Comparison of ENCODE assay signal across 14 mouse cellular contexts in the genomic region with DNA sequence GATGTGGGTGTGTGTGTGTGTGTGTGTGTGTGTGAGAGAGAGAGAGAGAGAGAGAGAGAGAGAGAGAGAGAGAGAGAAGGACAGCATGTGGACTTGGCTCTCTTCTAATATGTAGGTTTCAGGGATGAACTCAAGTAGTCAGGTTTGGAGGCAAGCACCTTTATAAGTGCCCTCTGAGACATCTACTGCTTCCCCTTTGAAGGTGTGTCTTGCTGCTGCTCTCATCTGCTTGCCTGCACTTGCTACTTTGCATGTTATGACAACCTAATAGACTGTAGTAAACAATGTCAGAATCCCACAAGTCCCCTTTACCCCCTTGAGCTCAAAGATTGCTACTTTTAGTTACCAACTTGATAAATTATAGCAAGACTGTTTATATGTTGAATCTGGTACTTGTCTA. TPM values are rescaled to one million over a fixed set of nuclear protein-coding genes. Genes with fewer than 3 reads are reported as not detected.
A peak's percentile ranks its signal among the peaks of the same experiment; 100 is the strongest.
DNase-seq lines count a peak whose midpoint lies in the region; ATAC-seq and TF ChIP-seq lines count a peak whose summit lies in the region.
"Had no signal": no experiment of that assay in that cellular context is flagged by ENCODE, and none has a peak within 500 bp of the region (broad histone marks: within the 10 kb centered on the region; RNA-seq: fewer than 3 reads in every experiment).

No protein-coding gene starts in this region.

- H3K36me3 ChIP-seq in heart, postnatal 0 days (replicated peaks; ENCODE audit: control insufficient read depth, insufficient read depth, low read length) = peaks cover 11% of the 10 kb centered on the region; the same call in 1 of the 2 replicates
- peaks cover 50% of the 10 kb centered on the region for H3K36me3 ChIP-seq in heart, adult 2 months (ENCODE audit: control insufficient read depth, insufficient read depth, low read length)
- H3K36me3 ChIP-seq in splenic B cell, adult 2 months (ENCODE audit: control insufficient read depth, insufficient read depth, low read length, poor library complexity, severe bottlenecking) = peaks cover 3% of the 10 kb centered on the region

- no peak for ATAC-seq in heart, postnatal 0 days (ENCODE audit: insufficient read depth, low read depth)
- ATAC-seq: Patski had no signal

- TF ChIP-seq POLR2A in heart, adult 2 months (IDR thresholded peaks at IDR 0.05; ENCODE audit: insufficient read depth, low read depth, low read length) = no peak
- TF ChIP-seq POLR2A in bone marrow, adult 2 months (IDR thresholded peaks at IDR 0.05; ENCODE audit: borderline replicate concordance, control insufficient read depth, low read depth, low read length) = no peak

- intact Hi-C loops in heart, adult 2 months (cut with DNase I) = no loop called here

- peaks cover 11% of the 10 kb centered on the region for H3K79me2 ChIP-seq in heart, adult 2 months (replicated peaks; ENCODE audit: control insufficient read depth, insufficient read depth, low read length)

- TF ChIP-seq EP300 in heart, postnatal 0 days (IDR thresholded peaks at IDR 0.05; ENCODE audit: low read depth) = no peak
- TF ChIP-seq EP300 in heart, adult 2 months (IDR thresholded peaks at IDR 0.05; ENCODE audit: insufficient read depth, low read depth, low read length) = no peak

- H3K4me3 ChIP-seq in heart, postnatal 0 days (ENCODE audit: low read depth, low read length) = no peak overlapping the region
- H3K4me3 ChIP-seq in heart, adult 2 months = no peak overlapping the region
- no peak overlapping the region for H3K4me3 ChIP-seq in bone marrow, adult 2 months (replicated peaks; ENCODE audit: control insufficient read depth, low read depth, low read length)
- H3K4me3 ChIP-seq: embryonic facial prominence, embryonic 12.5 days; forebrain, embryonic 12.5 days; myocyte had no signal

- H3K27ac ChIP-seq in heart, postnatal 0 days (ENCODE audit: low read depth) = peak overlapping the region; percentile 71
- H3K27ac ChIP-seq in heart, adult 2 months = no peak overlapping the region
- peak overlapping the region; percentile 53; the same call in 1 of the 2 replicates for H3K27ac ChIP-seq in bone marrow, adult 2 months (ENCODE audit: control insufficient read depth, insufficient read depth, low read depth, low read length, poor library complexity)
- H3K27ac ChIP-seq: embryonic facial prominence, embryonic 12.5 days; forebrain, embryonic 12.5 days had no signal

- H3K9ac ChIP-seq in heart, postnatal 0 days (replicated peaks; ENCODE audit: low read depth, low read length) = no peak overlapping the region
- H3K9ac ChIP-seq in heart, adult 2 months (ENCODE audit: low read depth, low read length) = no peak overlapping the region
- H3K9ac ChIP-seq: embryonic facial prominence, embryonic 12.5 days; forebrain, embryonic 12.5 days had no signal

- peaks cover 42% of the 10 kb centered on the region for H3K4me1 ChIP-seq in heart, postnatal 0 days (ENCODE audit: control insufficient read depth, insufficient read depth)
- H3K4me1 ChIP-seq in heart, adult 2 months (ENCODE audit: control insufficient read depth, insufficient read depth, low read length) = peaks cover 18% of the 10 kb centered on the region
- no peaks in the 10 kb centered on the region; the same call in 1 of the 2 replicates for H3K4me1 ChIP-seq in bone marrow, adult 2 months (ENCODE audit: control insufficient read depth, insufficient read depth, low read length)

- no peak for DNase-seq in heart, postnatal 0 days (ENCODE audit: low spot score)
- no peak for DNase-seq in heart, adult 2 months
- peak; percentile 36 for DNase-seq in liver
- DNase-seq in splenic B cell, adult 2 months (ENCODE audit: low read depth, low spot score) = peak; percentile 33
- DNase-seq in layer of hippocampus, postnatal 25 days (ENCODE audit: extremely low spot score in 1 of 2, low spot score in 1 of 2) = no peak
- DNase-seq in adrenal gland, adult (ENCODE audit: inconsistent age in 2 of 2, low spot score in 1 of 2) = no peak
- DNase-seq: cerebellum, postnatal 14 days; lung, postnatal 10 days; right cerebral cortex, adult 18-20 months had no signal

- H3K4me2 ChIP-seq in heart, postnatal 0 days (ENCODE audit: low read depth, low read length) = peak overlapping the region; percentile 38
- H3K4me2 ChIP-seq: embryonic facial prominence, embryonic 12.5 days; forebrain, embryonic 12.5 days had no signal

- TF ChIP-seq CTCF in heart, postnatal 0 days (IDR thresholded peaks at IDR 0.05; ENCODE audit: low read depth) = no peak
- no peak for TF ChIP-seq CTCF in heart, adult 2 months (IDR thresholded peaks at IDR 0.05)
- TF ChIP-seq CTCF in bone marrow, adult 2 months (IDR thresholded peaks at IDR 0.05; ENCODE audit: control insufficient read depth, insufficient read depth, low read length) = no peak

- no peaks in the 10 kb centered on the region for H3K27me3 ChIP-seq in heart, postnatal 0 days (ENCODE audit: control insufficient read depth, insufficient read depth, low read length)
- no peaks in the 10 kb centered on the region for H3K27me3 ChIP-seq in heart, adult 2 months (ENCODE audit: control insufficient read depth, insufficient read depth, low read length)
- no peaks in the 10 kb centered on the region for H3K27me3 ChIP-seq in splenic B cell, adult 2 months (ENCODE audit: control insufficient read depth, insufficient read depth, low read length, poor library complexity, severe bottlenecking)
- H3K27me3 ChIP-seq: embryonic facial prominence, embryonic 12.5 days; forebrain, embryonic 12.5 days; Patski had no signal

- no peaks in the 10 kb centered on the region for H3K9me3 ChIP-seq in heart, postnatal 0 days (replicated peaks; ENCODE audit: control insufficient read depth, low read length)
- H3K9me3 ChIP-seq: embryonic facial prominence, embryonic 12.5 days; forebrain, embryonic 12.5 days had no signal

RNA-seq across cellular contexts. Expression of gene Pum1, which starts 52.5 kb away (rescaled TPM):
- total RNA-seq in heart, postnatal 0 days (2014; rRNA removed; ENCODE audit: low replicate concordance) = 59.5 and 62.4 TPM in 2 replicates
- 28.7 and 30.1 TPM in 2 replicates for polyA plus RNA-seq in heart, postnatal 0 days (2015; fragmentation: Nextera tagmentation; extraction: Ambion mirVana)
- total RNA-seq in heart, adult 2 months (2021) = 10 to 100 TPM; 57.1 to 59.7 TPM
- 32.2 and 47.1 TPM in 2 replicates for polyA plus RNA-seq in heart, adult 2 months (2012; rRNA removed)
- 18.8 and 42.8 TPM in 2 replicates for polyA plus RNA-seq in bone marrow, adult 2 months (2011; ENCODE audit: insufficient read depth, insufficient read length, low replicate concordance, missing spikeins)
- total RNA-seq in layer of hippocampus, postnatal 25 days (2021) = 100 to 1,000 TPM; 112 to 118 TPM

Comparison
In these comparisons a context has a peak if more than half of its experiments do, and no peak if none do; other contexts are left out.
1. DNase-seq: peak in liver (single experiment) and splenic B cell, adult 2 months (single experiment); none in heart, postnatal 0 days (single experiment), heart, adult 2 months (0 of 2), layer of hippocampus, postnatal 25 days (0 of 2) and adrenal gland, adult (0 of 2).